Mouse (Mus musculus): ENCODE data around the gene Nt5c1a. TPM values are rescaled to one million over a fixed set of nuclear protein-coding genes. Genes with fewer than 3 reads are reported as not detected.

Gene Nt5c1a
- total and polyA plus RNA-seq, 2 experiments, result not detected

DNA sequence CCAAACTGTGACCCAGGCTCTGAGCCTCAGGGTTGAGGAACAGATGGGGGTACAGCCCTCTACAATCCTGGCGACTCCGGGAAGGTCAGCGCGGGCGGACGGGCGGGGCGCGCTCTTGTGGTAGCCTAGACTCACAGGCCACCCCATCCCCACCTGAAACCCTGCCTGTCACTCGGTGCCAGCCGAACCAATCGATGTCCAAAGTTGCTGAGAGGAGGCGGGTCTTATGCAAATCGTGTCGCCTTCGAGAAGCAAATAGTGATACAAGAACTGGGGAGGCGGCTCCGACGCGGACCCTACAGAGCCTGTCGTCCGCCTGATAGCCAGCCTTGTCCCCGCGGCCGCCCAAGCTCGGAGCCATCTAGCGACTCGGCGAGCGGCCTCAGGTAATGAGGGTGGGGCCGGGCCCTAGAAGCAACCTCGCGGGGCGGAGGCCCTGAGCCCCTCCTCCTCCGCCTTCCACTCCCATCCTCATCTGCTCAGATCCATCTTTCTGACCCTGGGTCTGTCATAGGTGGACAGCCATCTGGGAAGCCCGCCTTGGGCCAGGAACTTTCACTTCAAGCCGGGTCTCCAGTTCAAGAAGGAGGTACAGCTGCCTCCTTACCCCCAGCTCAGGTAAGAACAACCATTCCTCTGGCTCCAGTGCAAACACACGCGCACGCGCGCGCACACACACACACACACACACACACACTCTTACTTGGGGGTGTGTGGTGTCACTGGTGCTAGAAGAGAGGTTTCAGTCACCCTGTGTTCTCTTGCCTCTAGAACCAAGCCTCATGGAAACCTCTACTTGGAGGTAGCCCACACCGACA, 17.9 kb upstream of the Nt5c1a start:
- 10% methylated on average over 44 of the region's 44 CpGs for WGBS
- Histone ChIP-seq H3K4me1 (ENCODE audit: control insufficient read depth, insufficient read depth, low read length) (no peaks in the 10 kb centered on the region), H3K9ac (ENCODE audit: low read depth, low read length) (no peak overlapping the region), H3K27ac (replicated peaks; ENCODE audit: insufficient read depth, low read depth, low read length) (no peak overlapping the region), H3K27me3 (ENCODE audit: control insufficient read depth, insufficient read depth, low read length) (peaks cover 16% of the 10 kb centered on the region), H3K36me3 (ENCODE audit: control insufficient read depth, insufficient read depth, low read length) (no peaks in the 10 kb centered on the region), H3K79me2 (ENCODE audit: control insufficient read depth, insufficient read depth, low read length) (no peaks in the 10 kb centered on the region), H3K4me3 (ENCODE audit: insufficient read depth, low read depth, low read length) (peak overlapping the region; percentile 25; the same call in 1 of the 2 replicates)
- no peak for TF ChIP-seq POLR2A (IDR thresholded peaks at IDR 0.05; ENCODE audit: extremely low read depth, insufficient read depth, low read length)
- TF ChIP-seq CTCF (IDR thresholded peaks at IDR 0.05; ENCODE audit: low read depth, low read length), result no peak
- peak; percentile 61 for DNase-seq (ENCODE audit: extremely low read depth, low read depth, low spot score)

DNA sequence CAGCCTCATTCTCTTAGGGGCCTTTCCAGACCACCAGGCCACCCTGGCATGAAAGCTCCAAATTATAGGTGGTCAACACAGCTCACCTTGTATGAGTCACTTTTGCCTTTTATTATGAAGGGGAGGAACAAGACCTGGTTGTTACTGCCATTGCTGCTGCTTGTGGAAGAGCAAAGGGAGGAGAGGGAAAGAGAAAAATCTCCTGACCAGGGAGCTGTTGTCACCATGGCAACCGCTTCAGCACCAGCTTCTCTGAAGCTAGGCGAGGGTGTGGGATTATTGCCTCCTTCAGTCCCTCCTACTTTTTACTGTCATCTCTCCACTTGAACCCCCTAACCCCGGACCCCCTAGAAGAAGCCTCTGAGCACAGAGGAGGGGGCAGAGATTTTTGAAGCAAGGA, 16.5 kb upstream of the Nt5c1a start:
- Histone ChIP-seq H3K4me3 (ENCODE audit: insufficient read depth, low read depth, low read length) (no peak overlapping the region), H3K4me1 (ENCODE audit: control insufficient read depth, insufficient read depth, low read length) (no peaks in the 10 kb centered on the region), H3K79me2 (ENCODE audit: control insufficient read depth, insufficient read depth, low read length) (no peaks in the 10 kb centered on the region), H3K36me3 (ENCODE audit: control insufficient read depth, insufficient read depth, low read length) (no peaks in the 10 kb centered on the region), H3K9ac (ENCODE audit: low read depth, low read length) (no peak overlapping the region), H3K27me3 (ENCODE audit: control insufficient read depth, insufficient read depth, low read length) (peaks cover 16% of the 10 kb centered on the region), H3K27ac (replicated peaks; ENCODE audit: insufficient read depth, low read depth, low read length) (no peak overlapping the region)
- WGBS, result 55% methylated on average over 3 of the region's 3 CpGs
- no peak for TF ChIP-seq POLR2A (IDR thresholded peaks at IDR 0.05; ENCODE audit: extremely low read depth, insufficient read depth, low read length)
- DNase-seq (ENCODE audit: extremely low read depth, low read depth, low spot score), result no peak

DNA sequence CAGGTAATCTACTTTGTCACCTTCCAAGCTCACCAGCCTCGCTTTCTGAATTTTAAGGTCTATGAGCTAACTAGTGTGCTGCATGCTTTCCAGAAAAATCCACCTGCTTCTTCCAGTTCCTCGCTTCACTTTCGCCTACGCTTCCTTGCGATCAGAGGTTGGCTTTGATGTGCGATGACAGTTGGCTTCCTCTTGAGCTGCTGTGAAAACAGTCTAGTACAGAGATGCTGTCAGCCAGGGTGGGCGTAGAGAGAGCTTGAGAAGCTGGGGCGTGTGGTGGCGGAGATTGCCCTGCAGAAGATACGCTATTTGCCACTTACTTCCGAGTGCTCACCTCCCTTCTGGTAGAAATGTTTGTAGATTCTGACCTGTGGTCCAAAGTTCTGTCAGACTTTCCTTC, 9.0 kb upstream of the Nt5c1a start:
- H3K4me1 ChIP-seq (ENCODE audit: control insufficient read depth, insufficient read depth, low read length), result no peaks in the 10 kb centered on the region
- peaks cover 2% of the 10 kb centered on the region; the same call in 1 of the 2 replicates for H3K27me3 ChIP-seq (ENCODE audit: control insufficient read depth, insufficient read depth, low read length)
- no peak for DNase-seq (ENCODE audit: extremely low read depth, low read depth, low spot score)
- no peaks in the 10 kb centered on the region for H3K36me3 ChIP-seq (ENCODE audit: control insufficient read depth, insufficient read depth, low read length)
- no peaks in the 10 kb centered on the region for H3K79me2 ChIP-seq (ENCODE audit: control insufficient read depth, insufficient read depth, low read length)
- no peak for TF ChIP-seq POLR2A (IDR thresholded peaks at IDR 0.05; ENCODE audit: extremely low read depth, insufficient read depth, low read length)
- no peak for TF ChIP-seq CTCF (IDR thresholded peaks at IDR 0.05; ENCODE audit: low read depth, low read length)
- H3K27ac ChIP-seq (replicated peaks; ENCODE audit: insufficient read depth, low read depth, low read length), result no peak overlapping the region
- no peak overlapping the region for H3K9ac ChIP-seq (ENCODE audit: low read depth, low read length)
- H3K4me3 ChIP-seq (ENCODE audit: insufficient read depth, low read depth, low read length), result no peak overlapping the region
- 78% methylated on average over 11 of the region's 11 CpGs for WGBS

- peaks cover 8% of the 10 kb centered on the region; the same call in 1 of the 2 replicates for H3K27me3 ChIP-seq (ENCODE audit: control insufficient read depth, insufficient read depth, low read length)
Measured at GRCm38 (mm10) chr4:123193791-123194190, 7.5 kb upstream of the Nt5c1a start.

DNA sequence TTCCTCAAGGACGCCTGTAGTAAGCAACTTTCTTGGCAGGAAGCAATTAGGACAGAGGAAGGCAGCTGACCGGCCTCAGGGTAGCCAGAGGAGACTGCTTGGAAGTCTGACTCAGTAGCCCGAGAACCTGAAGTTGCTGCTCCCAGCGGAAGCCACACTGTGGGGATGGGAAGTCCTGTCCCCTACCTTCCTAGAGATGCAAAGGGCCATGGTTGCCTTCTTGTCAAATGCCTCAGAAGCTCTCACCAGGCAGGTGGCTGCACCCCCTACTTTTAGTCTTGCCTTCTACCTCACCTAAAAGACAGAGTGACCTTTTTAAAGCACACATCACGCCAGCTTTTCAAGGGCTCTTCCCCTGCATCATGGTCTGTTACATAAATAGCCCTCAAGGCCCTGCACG, 4.6 kb upstream of the Nt5c1a start:
- H3K4me1 ChIP-seq (ENCODE audit: control insufficient read depth, insufficient read depth, low read length), result no peaks in the 10 kb centered on the region
- H3K27ac ChIP-seq (replicated peaks; ENCODE audit: insufficient read depth, low read depth, low read length), result no peak overlapping the region
- no peaks in the 10 kb centered on the region for H3K36me3 ChIP-seq (ENCODE audit: control insufficient read depth, insufficient read depth, low read length)
- no peak overlapping the region for H3K4me3 ChIP-seq (ENCODE audit: insufficient read depth, low read depth, low read length)
- H3K79me2 ChIP-seq (ENCODE audit: control insufficient read depth, insufficient read depth, low read length), result no peaks in the 10 kb centered on the region
- no peak overlapping the region for H3K9ac ChIP-seq (ENCODE audit: low read depth, low read length)
- no peak for DNase-seq (ENCODE audit: extremely low read depth, low read depth, low spot score)
- WGBS, result 60% methylated on average over 6 of the region's 6 CpGs
- peaks cover 15% of the 10 kb centered on the region; the same call in 1 of the 2 replicates for H3K27me3 ChIP-seq (ENCODE audit: control insufficient read depth, insufficient read depth, low read length)
- no peak for TF ChIP-seq POLR2A (IDR thresholded peaks at IDR 0.05; ENCODE audit: extremely low read depth, insufficient read depth, low read length)

More at GRCm38 (mm10) chr4:123193791-123194190, 7.5 kb upstream of the Nt5c1a start:
- TF ChIP-seq POLR2A (IDR thresholded peaks at IDR 0.05; ENCODE audit: extremely low read depth, insufficient read depth, low read length) (no peak), CTCF (IDR thresholded peaks at IDR 0.05; ENCODE audit: low read depth, low read length) (no peak)
- Histone ChIP-seq H3K4me3 (ENCODE audit: insufficient read depth, low read depth, low read length) (no peak overlapping the region), H3K79me2 (ENCODE audit: control insufficient read depth, insufficient read depth, low read length) (no peaks in the 10 kb centered on the region), H3K27ac (replicated peaks; ENCODE audit: insufficient read depth, low read depth, low read length) (no peak overlapping the region), H3K9ac (ENCODE audit: low read depth, low read length) (no peak overlapping the region), H3K4me1 (ENCODE audit: control insufficient read depth, insufficient read depth, low read length) (no peaks in the 10 kb centered on the region), H3K36me3 (ENCODE audit: control insufficient read depth, insufficient read depth, low read length) (no peaks in the 10 kb centered on the region)
- WGBS, result 88% methylated on average over 11 of the region's 11 CpGs
- no peak for DNase-seq (ENCODE audit: extremely low read depth, low read depth, low spot score)

GRCm38 (mm10) chr4:123200771-123201185, 526 bp upstream of the Nt5c1a start:
- peaks cover 19% of the 10 kb centered on the region; the same call in 1 of the 2 replicates for H3K27me3 ChIP-seq (ENCODE audit: control insufficient read depth, insufficient read depth, low read length)
- no peak for TF ChIP-seq POLR2A (IDR thresholded peaks at IDR 0.05; ENCODE audit: extremely low read depth, insufficient read depth, low read length)
- peak; percentile 86 for TF ChIP-seq CTCF (IDR thresholded peaks at IDR 0.05; ENCODE audit: low read depth, low read length)
- H3K4me1 ChIP-seq (ENCODE audit: control insufficient read depth, insufficient read depth, low read length), result no peaks in the 10 kb centered on the region
- H3K27ac ChIP-seq (replicated peaks; ENCODE audit: insufficient read depth, low read depth, low read length), result no peak overlapping the region
- H3K4me3 ChIP-seq (ENCODE audit: insufficient read depth, low read depth, low read length), result no peak overlapping the region; the same call in 1 of the 2 replicates
- WGBS, result 5% methylated on average over 15 of the region's 15 CpGs
- H3K36me3 ChIP-seq (ENCODE audit: control insufficient read depth, insufficient read depth, low read length), result no peaks in the 10 kb centered on the region
- DNase-seq (ENCODE audit: extremely low read depth, low read depth, low spot score), result peak; percentile 31
- no peak overlapping the region for H3K9ac ChIP-seq (ENCODE audit: low read depth, low read length)
- no peaks in the 10 kb centered on the region for H3K79me2 ChIP-seq (ENCODE audit: control insufficient read depth, insufficient read depth, low read length)

All from liver, adult 2 months (tissue).